Mouse (Mus musculus): ENCODE measurements around the gene Gm17949.
A peak's percentile ranks its signal among the peaks of the same experiment; 100 is the strongest.

Gm17949 gene

GRCm38 (mm10) chr17:56990966-56991365 lies 20.3 kb upstream of the Gm17949 start:
- DNase-seq: peak; percentile 39

GRCm38 (mm10) chr17:56995046-56995445 lies 16.2 kb upstream of the Gm17949 start:
- peak; percentile 17 for DNase-seq

GRCm38 (mm10) chr17:56996506-56996905 lies 14.8 kb upstream of the Gm17949 start:
- no peak for DNase-seq

- DNase-seq: peak; percentile 98
Observed at GRCm38 (mm10) chr17:56997029-56997667, 14.1 kb upstream of the Gm17949 start, which contains the start of gene Alkbh7. Alkbh7 (plus strand) TSS chr17:56997339.

- peak; percentile 22 for DNase-seq
Observed at GRCm38 (mm10) chr17:56999414-56999813, 11.9 kb upstream of the Gm17949 start.

- peak; percentile 21 for DNase-seq
Observed at GRCm38 (mm10) chr17:56999968-57000609, 11.2 kb upstream of the Gm17949 start, which contains the start of gene Pspn. Pspn (minus strand) TSS chr17:57000018.

- DNase-seq: no peak
Observed at GRCm38 (mm10) chr17:57001228-57001627, 10.0 kb upstream of the Gm17949 start.

- DNase-seq: no peak
Observed at GRCm38 (mm10) chr17:57003994-57004393, 7.3 kb upstream of the Gm17949 start.

- no peak for DNase-seq
Observed at GRCm38 (mm10) chr17:57007137-57007905, 3.9 kb upstream of the Gm17949 start.

GRCm38 (mm10) chr17:57010911-57011235 lies 396 bp upstream of the Gm17949 start:
- DNase-seq: no peak

- peak; percentile 66 for DNase-seq
Observed at GRCm38 (mm10) chr17:57012245-57012795, 1.1 kb downstream of the Gm17949 start.

- no peak for DNase-seq
Observed at GRCm38 (mm10) chr17:57019693-57020092, 8.4 kb downstream of the Gm17949 start.

GRCm38 (mm10) chr17:57020960-57021359 lies 9.7 kb downstream of the Gm17949 start:
- no peak for DNase-seq

GRCm38 (mm10) chr17:57027471-57027870 lies 16.2 kb downstream of the Gm17949 start:
- no peak for DNase-seq

GRCm38 (mm10) chr17:57029691-57030090 lies 18.4 kb downstream of the Gm17949 start:
- DNase-seq: no peak

- peak; percentile 70 for DNase-seq
Observed at GRCm38 (mm10) chr17:57030931-57031660, 19.8 kb downstream of the Gm17949 start, which contains the start of gene Khsrp. Khsrp (minus strand) TSS chr17:57031522.

- DNase-seq: peak; percentile 100
Observed at GRCm38 (mm10) chr17:57031661-57032420, 20.6 kb downstream of the Gm17949 start.

GRCm38 (mm10) chr17:57032854-57033253 lies 21.6 kb downstream of the Gm17949 start:
- peak; percentile 66 for DNase-seq

GRCm38 (mm10) chr17:57038978-57039377 lies 27.7 kb downstream of the Gm17949 start:
- no peak for DNase-seq

- no peak for DNase-seq
Observed at GRCm38 (mm10) chr17:57041554-57041953, 30.3 kb downstream of the Gm17949 start, which contains the start of gene Slc25a41. Slc25a41 (minus strand) TSS chr17:57041654.

GRCm38 (mm10) chr17:57047406-57047805 lies 36.1 kb downstream of the Gm17949 start:
- DNase-seq: no peak

GRCm38 (mm10) chr17:57048816-57049215 lies 37.5 kb downstream of the Gm17949 start:
- no peak for DNase-seq

Measured in cerebellum, adult 9-10 months (tissue).